Mouse (Mus musculus) heart, embryonic 11.5 days (tissue): ENCODE measurements around the gene Mob2. TPM values are rescaled to one million over a fixed set of nuclear protein-coding genes. Genes with fewer than 3 reads are reported as not detected.

ENCODE experiments used
- ATAC-seq: fragments of 200-750 bp; cut with Nextera tagmentation; replicated peaks from 2 replicates; pipeline ENCODE4 v1.8.0; 2017; ENCODE audit warnings: moderate library complexity; ENCODE audit not compliant: insufficient number of reproducible peaks, low FRiP score, low TSS enrichment
- H3K27ac ChIP-seq: fragments of 300-500 bp; sonication (generic); 2 replicates; pipeline ENCODE4 v1.5.1; 2014; ENCODE audit warnings: mild to moderate bottlenecking, low read depth, low read length
- H3K27me3 ChIP-seq: fragments of 300-500 bp; sonication (generic); 2 replicates; pipeline ENCODE4 v1.6.1; 2014; ENCODE audit warnings: mild to moderate bottlenecking, low read length, mixed read lengths; ENCODE audit not compliant: control insufficient read depth, insufficient read depth
- H3K36me3 ChIP-seq: fragments of 300-500 bp; sonication (generic); 2 replicates; pipeline ENCODE4 v1.6.1; 2014; ENCODE audit warnings: mild to moderate bottlenecking, low read length, moderate library complexity, mixed read lengths; ENCODE audit not compliant: control insufficient read depth, insufficient read depth
- H3K4me1 ChIP-seq: fragments of 300-500 bp; sonication (generic); 2 replicates; pipeline ENCODE4 v1.6.1; 2014; ENCODE audit warnings: low read length; ENCODE audit not compliant: control insufficient read depth, insufficient read depth
- H3K4me2 ChIP-seq: fragments of 300-500 bp; sonication (generic); 2 replicates; pipeline ENCODE4 v1.6.1; 2014; ENCODE audit warnings: mild to moderate bottlenecking, moderate library complexity
- H3K4me3 ChIP-seq: fragments of 300-500 bp; sonication (generic); 2 replicates; pipeline ENCODE4 v1.5.1; 2014; ENCODE audit warnings: low read depth, low read length
- H3K9ac ChIP-seq: fragments of 300-500 bp; sonication (generic); 2 replicates; pipeline ENCODE4 v1.6.1; 2014; ENCODE audit warnings: mild to moderate bottlenecking, low read depth, low read length, moderate library complexity
- H3K9me3 ChIP-seq: fragments of 300-500 bp; sonication (generic); replicated peaks from 2 replicates; pipeline ENCODE4 v1.6.1; 2016; ENCODE audit warnings: low read length; ENCODE audit not compliant: control insufficient read depth
- WGBS: fragments of 180-500 bp; shearing (Covaris S2); extraction: QIAGEN DNeasy Blood & Tissue Kit; methylation state at CpG from one replicate; pipeline ENCODE4 v1.1.7; 2014; ENCODE audit not compliant: insufficient replicate concordance; 5-methylcytosine and 5-hydroxymethylcytosine counted together
- polyA plus RNA-seq: library from polyadenylated mRNA; unstranded; fragments of >200 nt; fragmentation: Nextera tagmentation; extraction: Ambion mirVana; gene quantifications from 2 replicates; pipeline ENCODE4 v1.2.1, GENCODE M21; 2014

Gene Mob2
- polyA plus RNA-seq, 1 experiment from 2014 or later, result 50.3 TPM

DNA sequence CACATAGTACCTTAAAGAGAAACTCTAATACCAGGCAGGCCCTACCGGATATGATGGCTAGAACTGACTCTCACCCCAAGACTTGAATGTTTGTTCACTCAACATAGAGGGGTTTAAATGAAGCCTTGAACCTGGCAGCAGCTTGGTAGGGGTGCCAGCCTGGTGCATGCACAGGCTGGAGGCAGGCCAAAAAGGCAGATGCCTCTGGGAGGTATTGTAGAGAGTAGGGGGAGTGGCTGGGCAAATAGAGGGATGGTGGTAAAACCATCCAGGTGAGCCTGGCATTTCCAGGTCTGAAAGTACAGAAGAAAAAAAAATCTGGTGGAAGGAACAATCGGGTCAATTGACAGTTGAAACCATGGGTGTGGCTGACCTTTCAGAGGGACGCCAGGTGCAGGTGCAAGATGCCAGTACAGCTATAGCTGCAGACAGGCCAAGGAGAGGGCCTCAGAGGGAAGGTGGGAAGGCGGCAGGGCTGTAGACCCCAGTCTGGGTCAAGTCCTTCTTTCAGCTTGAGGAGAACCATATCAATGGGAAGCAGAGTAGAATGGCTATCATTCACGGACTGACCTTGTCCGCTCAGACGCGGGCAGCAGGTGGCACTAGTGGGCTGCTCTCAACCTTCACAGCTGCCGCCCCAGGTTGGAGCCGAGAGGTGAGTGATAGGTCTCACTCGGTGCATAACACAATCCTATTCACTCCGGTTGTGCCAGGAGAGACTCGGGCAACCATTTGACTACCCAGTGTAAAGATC lies 9.8 kb upstream of the Mob2 start:
- Histone ChIP-seq H3K4me1 (peaks cover 4% of the 10 kb centered on the region; the same call in 1 of the 2 replicates), H3K27ac (no peak overlapping the region), H3K4me2 (peak overlapping the region; percentile 54), H3K9ac (no peak overlapping the region), H3K27me3 (peaks cover 7% of the 10 kb centered on the region), H3K9me3 (no peaks in the 10 kb centered on the region), H3K36me3 (no peaks in the 10 kb centered on the region), H3K4me3 (peak overlapping the region; percentile 10; the same call in 1 of the 2 replicates)
- no peak; the same call in 1 of the 2 replicates for ATAC-seq
- WGBS, result 13% methylated on average over 13 of the region's 13 CpGs

DNA sequence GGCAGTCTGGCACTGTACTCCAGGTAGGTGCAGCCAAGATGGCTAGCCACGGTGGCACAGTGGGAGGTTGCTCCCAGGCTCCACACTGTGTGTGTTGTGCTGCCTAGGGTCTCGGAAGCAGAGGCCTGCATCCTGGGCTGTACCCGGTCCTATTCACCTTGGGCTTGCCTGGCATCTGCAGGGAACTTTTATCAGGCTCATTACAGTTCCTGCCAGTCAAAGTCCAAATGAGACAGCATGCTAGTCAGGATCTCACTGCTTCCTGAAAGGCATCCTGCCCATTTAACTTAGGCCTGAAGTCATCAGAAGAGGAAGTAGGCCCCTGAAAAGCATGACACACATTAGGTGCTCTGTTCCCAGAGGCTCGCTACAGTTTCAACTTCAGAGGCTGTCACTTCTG lies 7.6 kb upstream of the Mob2 start:
- Histone ChIP-seq H3K9me3 (no peaks in the 10 kb centered on the region), H3K27me3 (peaks cover 4% of the 10 kb centered on the region; the same call in 1 of the 2 replicates), H3K4me1 (peaks cover 4% of the 10 kb centered on the region; the same call in 1 of the 2 replicates), H3K9ac (no peak overlapping the region), H3K36me3 (no peaks in the 10 kb centered on the region), H3K4me3 (no peak overlapping the region), H3K27ac (no peak overlapping the region), H3K4me2 (no peak overlapping the region)
- WGBS, result 56% methylated on average over 4 of the region's 4 CpGs
- no peak for ATAC-seq

DNA sequence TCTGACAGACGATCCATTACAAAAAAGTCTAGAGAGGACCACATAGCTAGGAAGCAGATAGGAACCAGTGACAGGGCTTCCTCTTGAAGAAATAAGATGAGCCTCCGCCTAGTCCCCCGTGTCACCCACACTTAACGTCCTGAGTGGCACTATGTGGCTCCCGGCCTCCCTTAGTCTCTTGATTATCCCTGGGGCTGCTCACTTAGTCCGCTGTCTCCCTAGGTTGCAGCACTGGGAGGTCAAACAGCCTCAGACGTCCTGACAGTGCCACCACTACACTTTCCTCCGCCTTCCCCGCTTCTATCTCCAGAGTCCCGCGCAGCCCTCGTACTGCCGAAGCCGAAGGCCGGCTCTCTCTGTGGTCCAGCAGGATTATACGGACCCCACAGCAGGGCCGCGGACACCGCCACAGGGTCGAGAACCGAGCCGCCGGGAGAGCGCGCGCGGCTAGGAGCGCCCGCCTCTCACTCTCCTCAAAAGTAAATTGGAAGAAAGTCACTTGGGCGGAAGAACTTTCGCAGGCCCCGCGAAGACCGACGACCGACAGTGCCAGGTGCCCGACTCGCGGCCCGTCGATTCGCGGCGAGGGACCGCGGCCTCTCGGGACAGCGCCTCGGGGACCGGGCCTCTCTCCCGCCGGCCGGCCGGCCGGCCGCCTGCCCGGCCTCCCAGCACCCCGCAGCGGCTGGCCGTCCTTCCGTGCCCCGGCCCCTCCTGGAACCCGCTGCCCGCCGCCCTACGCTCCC lies 507 bp downstream of the Mob2 start:
- peaks cover 3% of the 10 kb centered on the region; the same call in 1 of the 2 replicates for H3K36me3 ChIP-seq
- peak overlapping the region; percentile 69 for H3K27ac ChIP-seq
- peaks cover 20% of the 10 kb centered on the region for H3K4me1 ChIP-seq
- no peak for ATAC-seq
- no peaks in the 10 kb centered on the region for H3K9me3 ChIP-seq
- H3K4me2 ChIP-seq, result peak overlapping the region; percentile 94
- WGBS, result 1% methylated on average over 63 of the region's 66 CpGs
- peak overlapping the region; percentile 92 for H3K9ac ChIP-seq
- H3K4me3 ChIP-seq, result peak overlapping the region; percentile 91
- H3K27me3 ChIP-seq, result no peaks in the 10 kb centered on the region

DNA sequence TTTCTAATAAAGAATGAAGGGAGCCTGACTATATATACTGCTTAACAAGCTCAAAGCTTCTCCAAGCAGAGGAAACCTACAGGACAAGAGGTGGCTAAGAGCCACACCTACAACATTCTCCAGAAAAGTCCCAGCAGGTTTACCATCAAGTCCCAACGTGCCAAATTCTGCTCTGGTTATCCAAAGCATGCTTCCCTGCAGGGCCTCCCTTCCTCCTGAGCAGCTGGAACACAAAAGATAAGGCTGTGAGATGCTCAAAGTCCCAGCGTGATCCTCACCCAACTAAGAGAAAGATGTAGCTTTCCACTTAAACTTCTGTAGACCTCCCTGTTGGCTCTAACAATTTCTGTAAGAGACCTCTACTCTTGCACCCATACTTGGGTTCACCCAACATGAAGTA lies 1.8 kb downstream of the Mob2 start:
- peak overlapping the region; percentile 3 for H3K4me2 ChIP-seq
- no peak overlapping the region for H3K4me3 ChIP-seq
- 46% methylated on average over 2 of the region's 2 CpGs for WGBS
- no peaks in the 10 kb centered on the region for H3K9me3 ChIP-seq
- peaks cover 3% of the 10 kb centered on the region; the same call in 1 of the 2 replicates for H3K36me3 ChIP-seq
- H3K27ac ChIP-seq, result no peak overlapping the region
- no peak overlapping the region for H3K9ac ChIP-seq
- ATAC-seq, result no peak
- H3K4me1 ChIP-seq, result peaks cover 20% of the 10 kb centered on the region
- no peaks in the 10 kb centered on the region for H3K27me3 ChIP-seq

GRCm38 (mm10) chr7:142057121-142057520 lies 3.7 kb downstream of the Mob2 start:
- Histone ChIP-seq H3K4me1 (peaks cover 20% of the 10 kb centered on the region), H3K27me3 (no peaks in the 10 kb centered on the region), H3K9me3 (no peaks in the 10 kb centered on the region), H3K36me3 (peaks cover 3% of the 10 kb centered on the region; the same call in 1 of the 2 replicates), H3K27ac (no peak overlapping the region), H3K4me3 (no peak overlapping the region), H3K4me2 (no peak overlapping the region), H3K9ac (no peak overlapping the region)
- 89% methylated on average over 1 of the region's 1 CpGs for WGBS
- no peak for ATAC-seq

- Histone ChIP-seq H3K4me1 (peaks cover 19% of the 10 kb centered on the region), H3K9ac (no peak overlapping the region), H3K27me3 (no peaks in the 10 kb centered on the region), H3K4me2 (no peak overlapping the region), H3K36me3 (peaks cover 3% of the 10 kb centered on the region; the same call in 1 of the 2 replicates), H3K4me3 (no peak overlapping the region), H3K9me3 (no peaks in the 10 kb centered on the region), H3K27ac (no peak overlapping the region)
- 64% methylated on average over 1 of the region's 1 CpGs for WGBS
- no peak for ATAC-seq
Measured at GRCm38 (mm10) chr7:142056601-142057061, 4.2 kb downstream of the Mob2 start.

GRCm38 (mm10) chr7:142055431-142055830 lies 5.4 kb downstream of the Mob2 start:
- 91% methylated on average over 3 of the region's 3 CpGs for WGBS
- H3K27me3 ChIP-seq, result no peaks in the 10 kb centered on the region

DNA sequence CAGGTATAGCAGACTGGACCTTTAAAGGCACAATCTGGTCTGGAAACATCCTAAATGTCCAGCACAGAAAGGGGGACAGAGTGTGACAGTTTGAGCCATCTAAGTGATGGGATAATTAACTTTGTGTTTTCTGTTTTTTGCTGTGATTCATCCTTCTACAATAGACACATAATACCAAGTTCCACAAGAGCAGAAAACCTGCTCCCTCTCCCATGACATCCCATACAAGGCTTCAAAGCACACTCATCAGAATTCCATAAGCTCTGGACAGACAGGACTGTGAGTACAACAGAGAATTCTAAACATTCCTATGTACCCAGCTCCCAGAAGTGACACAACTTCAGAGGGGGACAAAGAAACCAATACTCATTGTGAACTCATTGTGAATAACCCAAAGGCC lies 10.3 kb downstream of the Mob2 start:
- H3K9me3 ChIP-seq, result no peaks in the 10 kb centered on the region
- H3K4me3 ChIP-seq, result no peak overlapping the region
- no peak for ATAC-seq
- H3K4me1 ChIP-seq, result no peaks in the 10 kb centered on the region
- no peak overlapping the region for H3K4me2 ChIP-seq
- H3K27ac ChIP-seq, result no peak overlapping the region
- peaks cover 2% of the 10 kb centered on the region; the same call in 1 of the 2 replicates for H3K36me3 ChIP-seq
- no peak overlapping the region for H3K9ac ChIP-seq
- no peaks in the 10 kb centered on the region for H3K27me3 ChIP-seq

More at GRCm38 (mm10) chr7:142055431-142055830, 5.4 kb downstream of the Mob2 start:
- Histone ChIP-seq H3K4me1 (peaks cover 15% of the 10 kb centered on the region), H3K27ac (no peak overlapping the region), H3K9ac (no peak overlapping the region), H3K4me3 (no peak overlapping the region), H3K9me3 (no peaks in the 10 kb centered on the region), H3K4me2 (no peak overlapping the region), H3K36me3 (peaks cover 3% of the 10 kb centered on the region; the same call in 1 of the 2 replicates)
- ATAC-seq, result no peak
